Comparison of ENCODE assay signal across 13 mouse cellular contexts in the genomic region with DNA sequence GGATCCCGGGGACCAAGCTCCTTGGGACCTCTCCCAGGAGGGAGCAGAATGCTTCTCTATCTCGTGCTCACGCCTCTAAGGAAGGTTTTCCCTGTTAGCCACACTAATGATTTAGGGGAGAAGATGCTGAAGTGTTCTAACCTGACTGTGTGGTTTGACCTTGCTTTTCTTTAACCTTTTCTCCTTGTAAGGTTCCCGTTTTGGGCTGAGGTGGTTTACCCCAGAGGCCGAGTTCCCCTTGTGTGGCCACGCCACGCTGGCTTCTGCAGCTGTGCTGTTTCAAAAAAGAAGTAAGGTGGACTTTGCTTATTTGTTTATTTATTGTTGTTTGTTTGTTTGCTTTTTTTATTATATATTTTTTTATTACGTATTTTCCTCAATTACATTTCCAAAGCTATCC. TPM values are rescaled to one million over a fixed set of nuclear protein-coding genes. Genes with fewer than 3 reads are reported as not detected.
"Had no signal": no experiment of that assay in that cellular context is flagged by ENCODE, and none has a peak within 500 bp of the region (broad histone marks: within the 10 kb centered on the region; RNA-seq: fewer than 3 reads in every experiment).

No protein-coding gene starts in this region.

- DNase-seq: kidney, adult 2 months; kidney, postnatal 36 days; layer of hippocampus, postnatal 36 days; left cerebral cortex, postnatal 4 days; liver, postnatal 0 days; lung, embryonic 14.5 days; midbrain, embryonic 14.5 days; thymus, adult 18-20 months; thymus, postnatal 25 days had no signal

- ATAC-seq: intestine, postnatal 0 days; liver, postnatal 0 days; lung, postnatal 0 days had no signal

RNA-seq across cellular contexts. Expression of a gene that starts 12.2 kb away (rescaled TPM):
- total RNA-seq: midbrain, postnatal 0 days had no signal

RNA-seq across cellular contexts. Expression of a gene that starts 23.6 kb away (rescaled TPM):
- total RNA-seq: midbrain, postnatal 0 days had no signal

RNA-seq across cellular contexts. Expression of a gene that starts 51.7 kb away (rescaled TPM):
- total RNA-seq: megakaryocyte-erythroid progenitor cell, adult 5-6 weeks had no signal
